Mouse (Mus musculus): ENCODE data around the gene Btbd8. TPM values are rescaled to one million over a fixed set of nuclear protein-coding genes. Genes with fewer than 3 reads are reported as not detected.

The Btbd8 gene
- total RNA-seq (2017): 4.3 to 6.7 TPM (median 4.9 TPM) in 3 replicates

GRCm38 (mm10) chr5:107437464-107438281 lies at the start of gene Btbd8:
TSS of gene Btbd8 (plus strand) at chr5:107437997.
- ATAC-seq (replicated peaks; ENCODE audit: insufficient number of reproducible peaks, low FRiP score, low TSS enrichment, poor library complexity, severe bottlenecking): peak; percentile 88

- no peak for ATAC-seq (replicated peaks; ENCODE audit: insufficient number of reproducible peaks, low FRiP score, low TSS enrichment, poor library complexity, severe bottlenecking)
Observed at GRCm38 (mm10) chr5:107389373-107389772, 48.4 kb upstream of the Btbd8 start.

GRCm38 (mm10) chr5:107394437-107394836 lies 43.4 kb upstream of the Btbd8 start:
- no peak for ATAC-seq (replicated peaks; ENCODE audit: insufficient number of reproducible peaks, low FRiP score, low TSS enrichment, poor library complexity, severe bottlenecking)

GRCm38 (mm10) chr5:107402436-107402835 lies 35.4 kb upstream of the Btbd8 start, which contains the start of gene Ephx4:
TSS of gene Ephx4 (plus strand) at chr5:107402736.
- ATAC-seq (replicated peaks; ENCODE audit: insufficient number of reproducible peaks, low FRiP score, low TSS enrichment, poor library complexity, severe bottlenecking): no peak

GRCm38 (mm10) chr5:107403011-107403946 lies 34.5 kb upstream of the Btbd8 start:
- ATAC-seq (replicated peaks; ENCODE audit: insufficient number of reproducible peaks, low FRiP score, low TSS enrichment, poor library complexity, severe bottlenecking): no peak

GRCm38 (mm10) chr5:107403947-107404684 lies 33.7 kb upstream of the Btbd8 start:
- ATAC-seq (replicated peaks; ENCODE audit: insufficient number of reproducible peaks, low FRiP score, low TSS enrichment, poor library complexity, severe bottlenecking): no peak

GRCm38 (mm10) chr5:107405361-107405760 lies 32.4 kb upstream of the Btbd8 start:
- ATAC-seq (replicated peaks; ENCODE audit: insufficient number of reproducible peaks, low FRiP score, low TSS enrichment, poor library complexity, severe bottlenecking): no peak

- ATAC-seq (replicated peaks; ENCODE audit: insufficient number of reproducible peaks, low FRiP score, low TSS enrichment, poor library complexity, severe bottlenecking): no peak
Observed at GRCm38 (mm10) chr5:107410305-107410704, 27.5 kb upstream of the Btbd8 start.

- no peak for ATAC-seq (replicated peaks; ENCODE audit: insufficient number of reproducible peaks, low FRiP score, low TSS enrichment, poor library complexity, severe bottlenecking)
Observed at GRCm38 (mm10) chr5:107411326-107411725, 26.5 kb upstream of the Btbd8 start.

GRCm38 (mm10) chr5:107412285-107412684 lies 25.5 kb upstream of the Btbd8 start:
- ATAC-seq (replicated peaks; ENCODE audit: insufficient number of reproducible peaks, low FRiP score, low TSS enrichment, poor library complexity, severe bottlenecking): no peak

- ATAC-seq (replicated peaks; ENCODE audit: insufficient number of reproducible peaks, low FRiP score, low TSS enrichment, poor library complexity, severe bottlenecking): no peak
Observed at GRCm38 (mm10) chr5:107415098-107415497, 22.7 kb upstream of the Btbd8 start.

GRCm38 (mm10) chr5:107421676-107422075 lies 16.1 kb upstream of the Btbd8 start:
- no peak for ATAC-seq (replicated peaks; ENCODE audit: insufficient number of reproducible peaks, low FRiP score, low TSS enrichment, poor library complexity, severe bottlenecking)

- no peak for ATAC-seq (replicated peaks; ENCODE audit: insufficient number of reproducible peaks, low FRiP score, low TSS enrichment, poor library complexity, severe bottlenecking)
Observed at GRCm38 (mm10) chr5:107431249-107431648, 6.5 kb upstream of the Btbd8 start, which contains the start of gene Lpcat2b. TSS of gene Lpcat2b (plus strand) at chr5:107431549.

- ATAC-seq (replicated peaks; ENCODE audit: insufficient number of reproducible peaks, low FRiP score, low TSS enrichment, poor library complexity, severe bottlenecking): no peak
Observed at GRCm38 (mm10) chr5:107434001-107434400, 3.8 kb upstream of the Btbd8 start.

- ATAC-seq (replicated peaks; ENCODE audit: insufficient number of reproducible peaks, low FRiP score, low TSS enrichment, poor library complexity, severe bottlenecking): no peak
Observed at GRCm38 (mm10) chr5:107436185-107436584, 1.6 kb upstream of the Btbd8 start.

- ATAC-seq (replicated peaks; ENCODE audit: insufficient number of reproducible peaks, low FRiP score, low TSS enrichment, poor library complexity, severe bottlenecking): no peak
Observed at GRCm38 (mm10) chr5:107436587-107437209, 1.1 kb upstream of the Btbd8 start.

- no peak for ATAC-seq (replicated peaks; ENCODE audit: insufficient number of reproducible peaks, low FRiP score, low TSS enrichment, poor library complexity, severe bottlenecking)
Observed at GRCm38 (mm10) chr5:107438353-107438752, 556 bp downstream of the Btbd8 start.

- ATAC-seq (replicated peaks; ENCODE audit: insufficient number of reproducible peaks, low FRiP score, low TSS enrichment, poor library complexity, severe bottlenecking): no peak
Observed at GRCm38 (mm10) chr5:107441881-107442280, 4.1 kb downstream of the Btbd8 start.

Measured in monocyte, adult 5-6 weeks (primary cell).